Mouse (Mus musculus): ENCODE measurements around the gene Tulp3. TPM values are rescaled to one million over a fixed set of nuclear protein-coding genes. Genes with fewer than 3 reads are reported as not detected.
"Not testable (repeated sequence)": the region's sequence is repeated elsewhere in the genome, so short reads cannot be mapped to it uniquely, and the experiment has no call there.

Tulp3 gene
- polyA plus RNA-seq, 1 experiment from 2014 or later: 15.4 TPM

DNA sequence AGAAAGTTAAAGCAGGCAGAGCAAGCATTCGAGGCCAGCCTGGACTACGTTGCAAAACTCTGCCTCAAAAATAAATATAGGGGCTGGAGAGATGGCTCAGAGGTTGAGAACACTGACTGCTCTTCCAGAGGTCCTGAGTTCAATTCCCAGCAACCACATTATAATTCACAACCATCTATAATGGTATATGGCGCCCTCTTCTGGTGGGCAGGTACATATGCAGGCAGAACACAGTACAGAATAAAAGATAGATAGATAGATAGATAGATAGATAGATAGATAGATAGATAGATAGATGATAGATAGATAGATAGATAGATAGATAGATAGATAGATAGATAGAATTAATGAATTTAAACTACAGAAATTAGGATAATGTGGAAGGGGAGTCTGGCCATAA lies 53.0 kb downstream of the Tulp3 start:
- H3K4me2 ChIP-seq (replicated peaks); H3K27ac ChIP-seq (replicated peaks); H3K36me3 ChIP-seq; H3K9ac ChIP-seq (replicated peaks); ATAC-seq (replicated peaks); H3K4me3 ChIP-seq; H3K9me3 ChIP-seq: not testable (repeated sequence)
- Histone ChIP-seq H3K4me1 (peaks cover 19% of the 10 kb centered on the region), H3K27me3 (peaks cover 46% of the 10 kb centered on the region)
- 75% methylated on average over 3 of the region's 3 CpGs for WGBS

DNA sequence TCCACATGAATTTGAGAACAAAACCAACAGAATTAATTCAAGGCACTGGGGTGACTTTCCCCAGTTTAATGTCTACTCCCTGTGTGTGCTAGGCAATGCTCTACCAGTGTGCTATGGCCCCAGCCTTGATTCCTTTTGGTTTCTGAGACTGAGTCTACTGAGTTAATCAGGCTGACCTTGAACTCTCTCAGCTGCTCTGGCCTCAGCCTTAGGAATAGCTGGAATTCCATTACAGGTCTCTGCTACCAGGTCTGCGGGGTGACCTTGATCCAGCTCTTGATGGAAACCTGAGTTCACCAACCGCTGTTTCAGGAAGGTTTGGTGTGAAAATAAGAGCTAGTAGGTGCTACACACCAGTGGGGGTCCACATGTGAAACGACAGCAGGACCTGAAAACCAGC lies 53.8 kb downstream of the Tulp3 start:
- no peak for ATAC-seq (replicated peaks)
- H3K27me3 ChIP-seq: peaks cover 52% of the 10 kb centered on the region
- H3K9me3 ChIP-seq: no peaks in the 10 kb centered on the region

DNA sequence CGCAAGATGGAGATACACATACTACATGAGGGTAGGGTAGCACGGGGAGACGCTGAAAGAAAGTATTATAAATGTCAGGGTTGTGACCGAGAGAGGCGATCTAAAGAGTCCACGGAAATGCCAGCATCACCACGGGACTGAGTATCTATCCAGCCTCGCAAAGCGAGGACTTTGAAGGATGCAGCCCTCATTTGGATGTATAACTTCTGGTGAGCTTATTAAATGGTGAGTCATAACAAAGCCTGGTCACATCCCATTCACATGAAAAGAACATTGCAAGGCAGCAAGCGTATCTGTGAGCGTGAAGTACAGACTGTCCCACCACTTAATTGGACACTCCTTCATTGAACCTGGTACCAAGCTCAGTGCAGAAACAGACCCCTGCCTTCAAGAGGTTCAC lies 54.2 kb downstream of the Tulp3 start:
- H3K27me3 ChIP-seq: peaks cover 52% of the 10 kb centered on the region

More for the DNA sequence above, 53.8 kb downstream of the Tulp3 start:
- Histone ChIP-seq H3K9ac (replicated peaks) (no peak overlapping the region), H3K4me1 (peaks cover 23% of the 10 kb centered on the region), H3K27ac (replicated peaks) (no peak overlapping the region), H3K36me3 (no peaks in the 10 kb centered on the region), H3K4me2 (replicated peaks) (no peak overlapping the region), H3K4me3 (no peak overlapping the region)
- WGBS: 87% methylated on average over 3 of the region's 3 CpGs

DNA sequence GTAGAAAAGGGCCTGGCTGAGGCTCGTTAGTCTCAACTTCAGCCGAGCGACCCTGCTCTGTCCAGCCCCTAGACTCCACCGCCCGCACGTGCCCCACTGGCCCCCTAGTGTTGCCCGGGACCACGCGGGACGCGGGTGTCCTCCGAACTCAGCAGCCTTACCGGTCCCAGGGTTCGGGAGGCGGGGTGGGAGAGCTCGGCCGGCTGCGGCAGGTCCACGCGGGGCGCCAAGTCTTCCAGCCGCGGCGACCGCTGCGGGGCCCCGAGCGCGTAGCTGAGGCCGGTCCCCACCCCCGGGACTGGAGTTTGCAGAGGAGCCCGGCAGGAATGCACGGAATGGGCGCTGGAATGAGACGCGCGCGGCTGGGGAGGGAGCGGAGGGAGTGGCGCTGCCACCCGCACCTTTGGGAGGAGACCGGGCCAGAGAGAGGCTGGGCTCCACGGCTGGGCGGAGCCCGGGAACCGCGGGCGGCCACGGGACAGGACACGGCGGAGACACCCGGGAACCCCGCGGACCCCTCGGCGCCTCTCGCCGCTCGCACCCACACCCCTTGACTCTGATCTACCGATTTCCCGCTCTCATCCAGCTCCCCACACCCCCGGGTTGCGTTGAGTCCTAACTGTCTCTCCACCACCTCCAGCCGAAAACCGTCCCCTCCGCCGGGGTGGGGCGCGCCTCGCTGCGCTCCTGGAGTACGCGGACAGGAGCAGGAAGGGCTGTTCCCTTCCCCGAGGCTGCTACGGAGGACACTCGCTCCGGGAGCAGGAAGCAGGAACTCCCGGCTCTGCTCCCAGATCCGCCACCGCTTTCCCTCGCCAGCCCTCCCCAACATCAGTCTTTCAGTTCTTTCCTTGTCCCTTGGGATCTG lies 55.3 kb downstream of the Tulp3 start, which contains the start of gene Tead4:
Gene Tead4, minus strand, starts transcription at position 690 of the 868 bp plus-strand sequence.
- under 1% methylated on average over 73 of the region's 81 CpGs for WGBS
- Histone ChIP-seq H3K36me3 (no peaks in the 10 kb centered on the region), H3K27me3 (peaks cover 52% of the 10 kb centered on the region), H3K4me1 (peaks cover 34% of the 10 kb centered on the region), H3K4me2 (replicated peaks) (peak within 1 kb of the TSS; percentile 97), H3K4me3 (peak within 1 kb of the TSS; percentile 52), H3K9ac (replicated peaks) (peak within 1 kb of the TSS; percentile 45), H3K9me3 (no peaks in the 10 kb centered on the region), H3K27ac (replicated peaks) (no peak within 1 kb of the TSS)
- peak; percentile 67 for ATAC-seq (replicated peaks)

More for the DNA sequence above, 54.2 kb downstream of the Tulp3 start:
- Histone ChIP-seq H3K4me3 (peak overlapping the region; percentile 52; the same call in 1 of the 2 replicates), H3K4me1 (peaks cover 27% of the 10 kb centered on the region), H3K9ac (replicated peaks) (no peak overlapping the region), H3K36me3 (no peaks in the 10 kb centered on the region), H3K4me2 (replicated peaks) (0 out of 2 replicates have a peak overlapping the region, but pooled peaks have one; percentile 97), H3K9me3 (no peaks in the 10 kb centered on the region), H3K27ac (replicated peaks) (no peak overlapping the region)
- 44% methylated on average over 11 of the region's 11 CpGs for WGBS
- ATAC-seq (replicated peaks): no peak

DNA sequence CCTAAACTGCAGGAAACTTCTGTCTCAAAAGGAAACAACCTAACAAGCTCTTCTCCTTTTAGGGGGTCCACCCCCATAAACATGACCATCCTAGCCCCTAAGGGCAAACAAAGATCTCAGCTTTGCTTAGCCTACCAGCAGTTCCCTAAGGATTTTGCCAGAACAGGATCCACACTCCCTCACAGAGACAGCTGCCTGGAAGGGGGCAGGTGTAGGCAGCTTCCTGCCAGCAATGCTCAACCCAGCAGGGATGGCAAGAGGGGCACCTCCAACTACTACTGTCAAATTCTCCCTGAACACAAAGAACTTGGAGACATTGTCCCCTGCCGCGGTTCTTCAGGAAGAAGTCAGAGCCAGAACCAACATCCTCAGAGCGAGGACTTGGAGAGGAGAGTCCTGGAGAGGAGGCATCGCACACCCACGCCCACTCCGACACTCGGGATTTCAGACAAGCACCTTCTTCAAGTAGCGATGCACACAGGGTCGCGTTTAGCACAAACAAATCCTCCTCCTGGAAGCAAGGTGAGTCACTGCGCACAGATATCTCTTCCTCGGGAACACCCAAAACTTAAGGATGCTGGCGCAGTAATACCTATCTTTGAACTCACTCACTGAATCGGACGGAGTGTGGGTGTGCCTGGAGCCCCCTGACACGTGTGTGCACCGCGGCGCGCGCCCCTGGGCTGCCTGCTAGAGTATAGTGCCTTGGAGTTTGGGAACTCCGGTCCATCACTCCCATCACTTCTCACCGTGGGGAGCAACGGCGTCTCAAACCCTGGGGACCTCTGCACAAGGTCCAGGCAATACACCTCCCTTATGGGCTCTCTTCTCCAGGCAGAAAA lies 56.1 kb downstream of the Tulp3 start:
- peaks cover 52% of the 10 kb centered on the region for H3K27me3 ChIP-seq
- ATAC-seq (replicated peaks): peak; percentile 36; the same call in 1 of the 2 replicates
- WGBS: 1% methylated on average over 25 of the region's 25 CpGs

DNA sequence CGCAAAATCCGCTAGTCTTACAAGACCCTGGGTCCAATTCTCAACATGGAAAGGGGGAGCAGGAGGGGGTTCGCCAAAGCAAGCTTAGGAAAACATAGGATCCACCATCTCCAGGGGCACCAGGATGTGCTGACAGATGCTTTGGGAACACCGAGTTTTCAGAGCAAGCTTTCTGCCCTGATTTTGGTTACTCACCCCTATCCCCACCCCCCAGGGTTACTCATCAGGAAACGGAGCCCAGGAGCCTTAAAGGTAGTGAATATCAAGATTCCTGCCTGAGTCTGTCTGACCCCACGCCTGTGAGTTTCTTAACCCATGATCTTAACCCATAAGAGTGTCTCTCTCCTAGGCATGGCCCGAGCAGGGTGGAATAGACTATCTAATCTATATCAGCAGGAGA lies 57.4 kb downstream of the Tulp3 start:
- no peak for ATAC-seq (replicated peaks)
- H3K27ac ChIP-seq (replicated peaks): no peak overlapping the region
- H3K36me3 ChIP-seq: no peaks in the 10 kb centered on the region
- H3K27me3 ChIP-seq: peaks cover 52% of the 10 kb centered on the region
- H3K9me3 ChIP-seq: no peaks in the 10 kb centered on the region
- no peak overlapping the region for H3K9ac ChIP-seq (replicated peaks)
- peaks cover 34% of the 10 kb centered on the region for H3K4me1 ChIP-seq
- no peak overlapping the region for H3K4me2 ChIP-seq (replicated peaks)
- no peak overlapping the region for H3K4me3 ChIP-seq
- WGBS: 60% methylated on average over 7 of the region's 7 CpGs

More for the DNA sequence above, 56.1 kb downstream of the Tulp3 start:
- peaks cover 34% of the 10 kb centered on the region for H3K4me1 ChIP-seq
- no peaks in the 10 kb centered on the region for H3K9me3 ChIP-seq
- H3K4me3 ChIP-seq: peak overlapping the region; percentile 52
- no peaks in the 10 kb centered on the region for H3K36me3 ChIP-seq
- H3K9ac ChIP-seq (replicated peaks): peak overlapping the region; percentile 45
- peak overlapping the region; percentile 97 for H3K4me2 ChIP-seq (replicated peaks)
- H3K27ac ChIP-seq (replicated peaks): no peak overlapping the region

DNA sequence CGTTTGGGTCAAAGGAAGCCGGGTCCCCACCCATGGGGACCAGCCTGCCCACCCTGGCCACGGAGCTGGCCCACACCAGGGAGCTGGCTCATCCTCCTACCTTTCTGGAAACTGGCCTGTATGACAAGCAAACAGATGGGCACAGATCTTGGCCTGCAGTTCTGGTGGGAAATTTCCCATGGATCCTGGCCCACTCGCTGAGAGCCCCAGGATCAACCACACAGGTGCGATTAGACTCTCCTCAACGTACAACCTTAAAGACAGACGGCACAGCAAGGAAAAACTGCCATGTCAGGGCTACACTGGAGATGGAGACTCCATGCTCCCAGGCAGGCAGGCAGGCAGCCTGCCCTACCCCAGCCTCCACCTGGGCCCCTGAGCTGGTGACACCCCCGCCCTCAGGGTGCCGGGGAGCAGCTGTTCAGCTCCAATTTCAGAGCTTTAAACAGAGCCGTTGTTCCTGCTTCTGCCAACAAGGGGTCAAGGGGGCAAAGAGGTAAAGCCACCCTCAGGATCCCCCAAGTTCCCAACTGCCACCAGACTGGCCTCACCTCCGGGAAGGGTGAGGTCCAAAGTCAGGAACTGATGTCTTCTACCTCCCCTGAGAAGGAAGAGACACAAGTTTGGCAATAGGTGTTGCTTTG lies 58.8 kb downstream of the Tulp3 start:
- Histone ChIP-seq H3K9ac (replicated peaks) (no peak overlapping the region), H3K4me1 (peaks cover 34% of the 10 kb centered on the region), H3K27ac (replicated peaks) (no peak overlapping the region), H3K27me3 (peaks cover 47% of the 10 kb centered on the region), H3K9me3 (no peaks in the 10 kb centered on the region), H3K4me2 (replicated peaks) (no peak overlapping the region), H3K4me3 (no peak overlapping the region), H3K36me3 (no peaks in the 10 kb centered on the region)
- WGBS: 39% methylated on average over 11 of the region's 11 CpGs
- ATAC-seq (replicated peaks): no peak; the same call in 1 of the 2 replicates

DNA sequence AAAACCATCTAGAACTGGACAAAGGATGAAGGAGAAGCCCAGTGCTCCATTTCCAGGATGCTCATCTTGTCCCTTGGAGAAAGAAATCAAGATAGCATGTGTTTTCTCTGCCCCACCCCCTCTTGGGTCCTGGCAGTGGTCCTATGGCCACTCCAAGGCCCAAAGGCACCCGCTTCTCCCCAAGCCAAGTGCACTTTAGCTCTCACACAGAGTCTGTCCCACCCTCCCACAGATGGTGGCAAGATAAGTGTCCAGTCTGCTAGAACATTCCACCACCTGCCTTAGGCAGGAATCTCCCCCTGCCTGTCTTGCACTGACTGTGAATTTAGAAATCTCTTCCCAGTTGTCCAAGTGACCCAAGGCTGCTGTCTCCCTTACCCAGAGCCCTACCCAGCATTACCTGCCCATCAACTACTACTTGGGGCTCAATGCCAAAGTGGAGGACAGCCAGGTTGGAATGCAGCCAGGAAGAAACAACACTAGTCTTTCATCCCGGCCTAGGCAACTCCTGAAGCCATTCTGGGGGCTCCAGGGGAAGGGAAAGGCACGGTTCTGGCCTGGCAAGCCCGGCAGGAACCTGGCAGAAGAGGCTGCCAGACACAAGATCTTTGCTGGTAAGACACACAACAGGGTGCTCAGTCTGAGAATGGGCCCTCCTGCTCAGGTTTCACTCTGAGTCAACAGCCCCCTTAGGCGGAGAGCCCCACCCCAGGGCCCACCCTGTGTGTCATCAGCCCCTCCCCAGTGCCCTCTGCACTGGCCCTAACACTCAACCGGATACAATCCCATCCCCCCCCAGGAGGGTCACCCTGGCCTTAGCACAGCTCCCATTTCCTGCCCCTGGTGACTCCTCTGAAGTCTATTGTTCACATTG lies 59.5 kb downstream of the Tulp3 start:
- peaks cover 34% of the 10 kb centered on the region for H3K4me1 ChIP-seq
- no peaks in the 10 kb centered on the region for H3K36me3 ChIP-seq
- H3K27me3 ChIP-seq: peaks cover 39% of the 10 kb centered on the region
- no peak; the same call in 1 of the 2 replicates for ATAC-seq (replicated peaks)
- H3K9ac ChIP-seq (replicated peaks): no peak overlapping the region
- H3K9me3 ChIP-seq: no peaks in the 10 kb centered on the region
- WGBS: 26% methylated on average over 6 of the region's 6 CpGs
- H3K4me3 ChIP-seq: no peak overlapping the region
- H3K4me2 ChIP-seq (replicated peaks): no peak overlapping the region
- no peak overlapping the region; the same call in 1 of the 2 replicates for H3K27ac ChIP-seq (replicated peaks)

DNA sequence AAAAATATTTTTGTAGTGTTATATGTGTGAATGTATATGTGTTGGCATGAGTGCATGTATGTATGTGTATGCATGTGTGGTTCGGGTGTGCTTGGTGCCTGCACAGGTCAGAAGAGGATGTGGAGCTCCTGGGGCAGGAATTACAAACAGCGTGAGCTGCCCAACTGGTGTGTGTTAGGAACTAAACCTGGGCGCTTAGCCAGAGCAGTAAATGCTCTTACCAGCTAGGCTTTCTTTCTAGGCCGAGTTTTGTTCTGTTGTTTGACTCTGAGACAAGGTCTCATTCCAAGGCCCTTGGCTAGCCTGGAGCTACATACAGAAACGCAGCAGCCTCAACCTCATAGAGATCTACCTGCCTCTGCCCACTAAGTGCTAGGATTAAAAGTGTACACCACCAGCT lies 64.4 kb downstream of the Tulp3 start:
- Histone ChIP-seq H3K4me2 (replicated peaks) (no peak overlapping the region), H3K9me3 (no peaks in the 10 kb centered on the region), H3K4me3 (no peak overlapping the region), H3K9ac (replicated peaks) (no peak overlapping the region), H3K36me3 (no peaks in the 10 kb centered on the region), H3K4me1 (peaks cover 6% of the 10 kb centered on the region), H3K27me3 (no peaks in the 10 kb centered on the region), H3K27ac (replicated peaks) (no peak overlapping the region)
- WGBS: 68% methylated on average over 5 of the region's 5 CpGs
- no peak for ATAC-seq (replicated peaks)

DNA sequence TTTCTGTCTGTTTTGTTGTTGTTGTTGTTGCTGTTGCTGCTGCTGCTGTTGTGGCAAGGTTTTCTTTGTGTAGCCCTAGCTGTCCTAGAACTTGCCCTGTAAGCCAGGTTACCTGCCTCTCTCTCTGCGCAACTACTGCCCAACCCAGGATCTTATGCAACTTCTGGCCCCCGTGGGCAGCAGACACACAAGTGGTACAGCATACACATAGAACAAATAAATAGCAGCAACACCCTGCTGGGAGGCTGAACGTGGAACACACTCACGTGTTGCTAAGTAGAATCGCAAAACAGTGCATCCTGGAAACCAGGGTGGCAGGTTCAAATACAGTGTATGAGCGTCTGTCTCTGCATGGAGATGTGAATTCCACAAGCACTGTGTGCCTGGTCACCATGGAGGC lies 67.0 kb downstream of the Tulp3 start:
- Histone ChIP-seq H3K4me3 (no peak overlapping the region), H3K27me3 (no peaks in the 10 kb centered on the region), H3K9me3 (no peaks in the 10 kb centered on the region), H3K4me2 (replicated peaks) (no peak overlapping the region), H3K9ac (replicated peaks) (no peak overlapping the region), H3K36me3 (no peaks in the 10 kb centered on the region), H3K4me1 (peaks cover 9% of the 10 kb centered on the region), H3K27ac (replicated peaks) (no peak overlapping the region)
- no peak for ATAC-seq (replicated peaks)
- WGBS: 87% methylated on average over 6 of the region's 6 CpGs

Measured in forebrain, embryonic 15.5 days (tissue).